Mouse (Mus musculus) lung, postnatal 0 days (tissue): ENCODE measurements at regions not wholly inside any gene's neighbourhood (a gene's known extent, or its start where the extent isn't known, plus 50 kb on each side); places are given as distances from the start of the nearest gene placed in this dataset.

Experiments used
- CTCF ChIP-seq: IDR thresholded peaks from 2 replicates; pipeline ENCODE4 v1.5.1; 2016; ENCODE audit warnings: antibody characterized with exemption, mild to moderate bottlenecking
- EP300 ChIP-seq: IDR thresholded peaks from 2 replicates; pipeline ENCODE4 v1.6.1; 2016; ENCODE audit warnings: antibody characterized with exemption, mild to moderate bottlenecking, control low read depth

DNA sequence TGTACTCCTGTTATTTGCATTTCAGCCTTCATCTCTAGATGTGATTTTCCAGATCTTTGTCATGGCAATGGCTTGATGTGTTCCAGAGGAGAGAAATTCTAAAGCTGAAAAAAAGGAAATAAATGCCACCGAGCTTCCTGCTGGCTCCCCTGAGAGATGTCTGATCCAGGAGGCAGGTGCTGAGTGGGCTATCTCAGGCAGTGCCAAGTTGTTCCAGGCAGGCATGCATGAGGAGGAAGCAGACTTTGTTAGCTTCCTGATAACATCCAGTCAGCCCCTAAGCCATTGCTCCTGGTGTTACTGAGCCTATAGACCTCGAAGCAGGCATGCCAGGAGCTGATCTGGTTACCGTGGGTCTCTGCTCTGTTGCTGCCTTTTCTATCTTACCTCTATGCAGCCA is 251.7 kb upstream of the Pkdcc start:
- TF ChIP-seq CTCF (no peak), EP300 (no peak)
